Mouse (Mus musculus) urinary bladder, adult 2 months (tissue): Measurements from ENCODE around the gene Ahctf1. TPM values are rescaled to one million over a fixed set of nuclear protein-coding genes. Genes with fewer than 3 reads are reported as not detected.
"Not testable (repeated sequence)": the region's sequence is repeated elsewhere in the genome, so short reads cannot be mapped to it uniquely, and the experiment has no call there.

Experiments used
- DNase-seq: peaks from one replicate; pipeline ENCODE4 v3.0.0; 2022; ENCODE audit warnings: low spot score
- polyA plus RNA-seq: library from polyadenylated mRNA; depleted of rRNA; stranded (reverse); fragments of >200 nt; gene quantifications from 2 replicates; pipeline ENCODE4 v1.2.3, GENCODE M21; 2012; rRNA removed

The Ahctf1 gene
- 26.2 and 29.4 TPM in 2 replicates for polyA plus RNA-seq

- peak; percentile 98 for DNase-seq
Measured at GRCm38 (mm10) chr1:179803513-179804139, at the start of gene Ahctf1. Ahctf1 (minus strand) TSS chr1:179803680.

GRCm38 (mm10) chr1:179847759-179848389, 44.4 kb upstream of the Ahctf1 start:
- DNase-seq, result peak; percentile 78

DNA sequence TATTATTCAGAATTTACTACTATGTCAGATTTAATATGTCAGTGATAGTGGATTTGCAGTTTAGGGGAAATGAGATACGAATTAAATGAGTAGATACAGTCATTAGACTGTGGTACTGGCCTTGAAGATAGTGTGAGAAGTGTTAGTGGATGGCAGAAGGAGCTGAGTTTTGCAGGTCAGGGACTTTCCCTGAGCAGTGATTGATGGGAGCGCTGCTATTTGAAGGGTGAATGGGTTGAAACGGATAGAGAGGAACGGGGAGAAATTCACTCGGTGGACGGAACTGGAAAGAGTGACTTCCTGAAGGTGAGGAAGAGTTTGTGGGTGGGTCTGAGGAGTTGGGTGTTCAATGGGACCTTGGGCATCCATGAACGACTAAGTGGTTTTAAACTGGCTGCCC, 43.7 kb upstream of the Ahctf1 start:
- no peak for DNase-seq

DNA sequence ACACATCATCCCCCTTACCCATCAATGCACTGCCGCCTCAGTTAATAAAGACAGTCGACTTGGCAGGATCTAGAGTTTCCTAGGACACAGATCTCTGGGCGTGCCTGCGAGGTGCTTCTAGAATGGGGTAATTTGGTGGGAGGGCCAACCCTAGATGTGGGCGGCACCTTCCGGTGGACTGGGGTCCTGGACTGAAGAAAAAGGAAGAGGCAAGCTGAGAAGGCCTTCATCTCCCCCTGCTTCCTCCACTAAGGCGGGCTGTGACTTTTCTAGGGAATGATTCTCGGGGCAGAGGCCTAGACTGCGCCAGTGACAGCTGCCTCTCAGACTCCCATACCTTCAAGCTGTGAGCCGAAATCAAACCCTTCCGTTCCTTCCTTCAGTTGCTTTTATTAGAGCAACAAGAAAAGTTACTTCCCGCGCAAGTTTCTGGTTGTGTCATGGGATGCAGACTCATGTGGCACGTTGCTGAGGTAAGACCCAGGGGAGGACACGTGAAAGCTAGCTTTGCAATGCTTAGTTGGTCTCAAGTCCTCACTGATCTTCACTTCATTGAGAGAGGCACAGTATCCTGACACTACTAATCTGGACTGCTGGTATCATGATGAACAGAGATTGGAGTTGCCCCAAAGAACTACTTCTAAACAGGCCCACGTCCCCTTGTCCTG, 42.5 kb upstream of the Ahctf1 start:
- DNase-seq, result no peak

DNA sequence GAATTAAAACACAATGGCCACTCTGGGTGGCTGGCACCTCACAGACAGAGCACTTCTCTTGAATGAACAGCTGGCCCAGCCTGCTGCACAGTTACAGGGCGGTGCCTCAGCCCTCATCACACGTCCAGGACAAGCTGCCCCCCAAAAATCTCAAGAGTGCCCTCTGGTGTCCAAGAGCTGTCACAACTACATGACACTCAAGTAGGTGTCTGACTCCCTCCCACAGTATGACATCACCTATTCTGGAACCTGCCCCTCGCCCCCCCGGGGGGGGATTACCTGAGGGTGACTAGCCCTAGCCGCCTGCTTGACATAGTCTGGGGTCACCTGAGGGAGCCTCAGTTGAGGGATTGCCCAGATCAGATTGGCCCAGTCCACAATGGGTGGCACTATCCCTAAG, 41.4 kb upstream of the Ahctf1 start:
- DNase-seq, result peak; percentile 47

GRCm38 (mm10) chr1:179843981-179844380, 40.5 kb upstream of the Ahctf1 start:
- DNase-seq, result no peak

DNA sequence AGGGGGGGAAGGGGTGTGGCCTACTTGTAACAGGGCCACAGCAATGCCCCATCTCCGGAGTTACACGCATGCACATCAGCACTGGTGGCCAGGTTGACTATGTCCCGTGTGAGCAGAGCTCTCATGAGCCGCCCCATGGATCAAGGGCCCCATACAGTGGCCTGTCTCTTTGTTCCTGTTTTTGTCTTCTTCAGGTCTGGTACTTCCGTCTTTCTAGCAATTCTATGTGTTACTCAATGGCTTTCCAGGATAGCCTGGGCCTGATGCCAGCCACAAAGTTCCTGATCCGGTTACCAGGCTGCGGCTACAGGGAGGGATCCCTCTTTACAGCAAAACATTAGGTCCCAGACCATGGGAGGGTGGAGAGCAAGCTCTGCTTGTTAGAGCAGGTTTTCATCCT, 39.1 kb upstream of the Ahctf1 start:
- DNase-seq, result no peak

DNA sequence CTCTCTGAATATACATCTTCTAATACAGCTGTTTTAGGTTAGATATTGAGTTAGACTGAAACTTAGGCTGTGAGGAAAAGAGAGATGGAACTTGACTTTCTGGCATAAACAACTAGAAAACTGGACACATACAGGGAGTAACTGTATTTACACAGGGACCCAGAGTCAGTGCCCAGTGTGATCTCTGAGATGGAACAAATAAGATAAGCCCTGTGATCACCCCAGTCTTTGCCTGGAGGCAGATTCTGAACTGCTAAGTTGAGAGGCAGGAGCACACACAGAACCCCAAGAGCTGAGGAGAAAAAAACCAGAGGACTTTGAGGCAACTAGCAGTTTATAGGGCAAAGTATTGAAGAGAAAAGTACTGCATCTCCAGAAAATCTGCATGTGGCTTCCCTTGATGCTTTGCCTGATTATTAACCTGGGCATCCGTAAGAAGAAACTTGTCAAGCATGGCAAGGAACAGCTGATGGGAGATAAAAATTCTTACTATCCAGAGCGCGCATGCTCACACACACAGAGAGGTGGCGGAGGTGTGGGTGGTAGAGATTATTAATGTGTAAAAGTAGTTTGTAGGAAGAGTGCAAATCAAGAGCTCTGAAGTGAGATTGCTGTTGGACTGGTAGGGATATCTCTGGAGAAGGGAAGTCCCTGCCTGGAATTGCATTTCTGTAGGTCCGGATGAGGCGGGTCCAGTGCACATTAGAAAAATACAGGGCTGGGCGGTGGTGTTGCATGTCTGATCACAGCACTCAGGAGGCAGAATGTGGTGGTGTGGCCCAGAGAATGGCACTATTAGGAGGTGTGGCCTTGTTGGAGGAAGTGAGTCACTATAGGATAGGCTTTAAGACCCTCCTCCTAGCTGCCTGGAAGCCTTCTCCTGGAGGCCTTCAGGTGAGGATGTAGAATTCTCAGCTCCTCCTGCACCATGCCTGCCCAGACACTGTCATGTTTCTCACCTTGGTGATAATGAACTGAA, 33.2 kb upstream of the Ahctf1 start:
- DNase-seq, result no peak

- DNase-seq, result no peak
Measured at GRCm38 (mm10) chr1:179835753-179836425, 32.4 kb upstream of the Ahctf1 start.

DNA sequence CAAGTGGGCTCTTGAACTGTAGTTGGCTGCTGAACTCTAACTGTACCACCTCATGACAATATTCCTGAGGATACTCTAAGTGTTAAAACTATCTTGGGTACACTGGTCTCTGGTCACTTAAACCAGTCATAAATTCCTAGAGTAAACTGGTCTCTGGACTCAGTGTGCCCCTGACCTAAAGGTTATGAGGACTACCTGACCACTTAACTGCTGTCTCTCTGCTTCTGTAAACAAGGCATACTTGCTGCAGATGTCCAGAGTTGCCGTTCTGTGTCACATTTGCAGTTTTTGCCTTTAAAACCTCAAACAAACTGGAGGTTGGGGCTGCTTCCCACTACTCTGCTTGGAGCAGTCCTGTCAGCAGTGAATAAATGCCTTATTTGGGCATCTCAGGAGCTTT, 30.1 kb upstream of the Ahctf1 start:
- DNase-seq, result no peak

- DNase-seq, result no peak
Measured at GRCm38 (mm10) chr1:179832710-179833240, 29.3 kb upstream of the Ahctf1 start.

GRCm38 (mm10) chr1:179828900-179829299, 25.4 kb upstream of the Ahctf1 start:
- no peak for DNase-seq

DNA sequence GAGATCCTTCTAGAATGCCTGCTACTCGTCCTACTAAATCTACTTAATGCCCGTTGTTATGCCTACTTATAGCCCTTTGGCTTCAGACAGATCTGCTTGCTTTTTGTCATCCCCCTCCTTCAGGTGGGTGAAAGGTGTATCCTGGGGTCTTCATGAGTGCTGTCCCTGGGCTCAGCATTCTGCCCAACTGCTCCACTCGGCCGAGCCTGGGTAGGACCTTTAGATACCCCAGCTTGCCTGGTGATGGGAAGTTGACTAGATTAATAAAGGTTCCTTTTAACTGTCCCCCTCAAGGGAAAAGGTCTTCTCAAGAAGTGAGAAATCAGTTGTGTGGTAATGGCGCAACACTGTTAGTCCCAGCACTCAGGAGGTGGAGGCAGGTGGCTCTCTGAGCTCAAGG, 24.6 kb upstream of the Ahctf1 start:
- no peak for DNase-seq

DNA sequence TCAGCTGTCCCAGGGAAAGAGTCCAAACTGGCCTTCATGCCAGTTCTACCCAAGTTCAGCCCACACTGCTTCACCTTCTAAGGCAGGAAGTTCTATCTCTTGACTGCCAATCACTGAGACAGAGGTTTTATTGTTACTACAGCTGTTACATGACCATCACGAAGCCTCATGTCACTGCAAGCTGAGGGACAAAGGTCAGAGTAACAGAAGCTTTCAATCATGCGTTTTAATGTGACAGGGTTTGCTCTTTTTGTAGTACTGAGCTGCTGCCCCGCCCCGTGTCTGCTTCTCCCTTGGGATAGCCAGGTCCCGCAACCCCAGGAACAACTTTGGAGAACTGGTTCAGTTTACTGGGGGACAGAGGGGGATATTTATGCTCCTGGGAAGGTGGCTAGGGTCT, 21.1 kb upstream of the Ahctf1 start:
- no peak for DNase-seq

DNA sequence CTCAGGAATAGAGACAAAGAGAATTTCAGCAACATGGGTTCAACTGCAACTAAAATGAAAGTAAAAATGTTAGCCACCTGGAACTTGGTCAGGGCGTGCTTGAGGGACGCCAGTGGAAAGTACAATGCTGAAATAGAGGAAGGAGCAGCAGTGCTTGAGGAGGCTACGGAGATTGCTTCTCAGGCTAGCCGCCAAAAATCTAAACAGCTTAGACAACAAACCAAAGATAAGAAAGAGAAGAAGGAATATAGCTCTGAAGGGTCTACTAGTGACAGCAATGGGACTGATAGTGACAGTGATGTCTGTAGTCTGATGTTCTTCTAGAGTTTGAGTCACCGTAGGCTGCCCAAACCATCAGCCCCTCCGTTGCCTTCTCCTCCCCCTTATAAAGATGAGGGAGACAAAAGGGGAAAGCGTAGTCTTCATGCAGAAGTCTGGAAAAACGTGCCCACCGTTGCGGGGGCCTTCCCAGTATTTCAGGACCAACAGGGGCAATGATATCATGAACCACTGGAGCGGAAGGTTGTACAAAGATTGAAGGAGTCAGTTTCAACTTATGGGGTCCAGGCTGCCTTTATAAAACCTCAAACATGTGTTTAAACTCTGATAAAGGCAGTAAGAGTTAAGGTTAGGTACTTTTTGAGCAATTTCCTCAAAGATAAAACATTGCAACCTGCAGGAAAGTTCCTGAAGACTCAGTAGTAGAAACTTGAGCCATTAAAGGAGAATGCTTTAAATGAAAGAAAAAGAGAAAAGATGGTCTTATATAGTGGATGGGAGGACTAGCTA, 15.2 kb upstream of the Ahctf1 start:
- not testable (repeated sequence) for DNase-seq

GRCm38 (mm10) chr1:179814616-179815015, 11.1 kb upstream of the Ahctf1 start:
- no peak for DNase-seq

DNA sequence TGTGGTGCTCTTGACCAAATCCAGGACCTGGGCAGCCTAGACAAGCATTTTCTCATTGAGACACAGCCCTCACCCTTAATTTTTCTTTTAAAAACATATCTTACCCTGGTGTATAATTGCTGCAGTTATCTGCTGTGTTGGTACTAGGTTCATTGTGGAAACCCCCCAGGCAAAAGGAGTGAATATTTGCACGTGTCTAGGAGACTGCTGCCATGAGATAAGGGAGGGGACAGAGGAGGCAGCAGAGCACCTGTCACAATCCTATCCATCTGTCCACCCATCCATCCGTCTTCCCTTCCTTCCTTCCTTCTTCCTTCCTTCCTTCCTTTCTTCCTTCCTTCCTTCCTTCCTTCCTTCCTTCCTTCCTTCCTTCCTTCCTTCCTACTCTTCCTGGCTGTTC, 9.9 kb upstream of the Ahctf1 start:
- no peak for DNase-seq

- no peak for DNase-seq
Measured at GRCm38 (mm10) chr1:179808300-179808699, 4.8 kb upstream of the Ahctf1 start.

- no peak for DNase-seq
Measured at GRCm38 (mm10) chr1:179807468-179807867, 4.0 kb upstream of the Ahctf1 start.

GRCm38 (mm10) chr1:179805751-179806150, 2.3 kb upstream of the Ahctf1 start:
- no peak for DNase-seq
